Mouse (Mus musculus) 416B (cell line): Measurements from ENCODE around the gene Lmbr1l.
A peak's percentile ranks its signal among the peaks of the same experiment; 100 is the strongest.

Experiments used
- DNase-seq: peaks from one replicate; pipeline ENCODE4 v3.0.0; 2011; ENCODE audit warnings: low read depth

Gene Lmbr1l

GRCm38 (mm10) chr15:98895635-98896589 is 22.1 kb downstream of the Lmbr1l start:
- DNase-seq, result no peak

DNA sequence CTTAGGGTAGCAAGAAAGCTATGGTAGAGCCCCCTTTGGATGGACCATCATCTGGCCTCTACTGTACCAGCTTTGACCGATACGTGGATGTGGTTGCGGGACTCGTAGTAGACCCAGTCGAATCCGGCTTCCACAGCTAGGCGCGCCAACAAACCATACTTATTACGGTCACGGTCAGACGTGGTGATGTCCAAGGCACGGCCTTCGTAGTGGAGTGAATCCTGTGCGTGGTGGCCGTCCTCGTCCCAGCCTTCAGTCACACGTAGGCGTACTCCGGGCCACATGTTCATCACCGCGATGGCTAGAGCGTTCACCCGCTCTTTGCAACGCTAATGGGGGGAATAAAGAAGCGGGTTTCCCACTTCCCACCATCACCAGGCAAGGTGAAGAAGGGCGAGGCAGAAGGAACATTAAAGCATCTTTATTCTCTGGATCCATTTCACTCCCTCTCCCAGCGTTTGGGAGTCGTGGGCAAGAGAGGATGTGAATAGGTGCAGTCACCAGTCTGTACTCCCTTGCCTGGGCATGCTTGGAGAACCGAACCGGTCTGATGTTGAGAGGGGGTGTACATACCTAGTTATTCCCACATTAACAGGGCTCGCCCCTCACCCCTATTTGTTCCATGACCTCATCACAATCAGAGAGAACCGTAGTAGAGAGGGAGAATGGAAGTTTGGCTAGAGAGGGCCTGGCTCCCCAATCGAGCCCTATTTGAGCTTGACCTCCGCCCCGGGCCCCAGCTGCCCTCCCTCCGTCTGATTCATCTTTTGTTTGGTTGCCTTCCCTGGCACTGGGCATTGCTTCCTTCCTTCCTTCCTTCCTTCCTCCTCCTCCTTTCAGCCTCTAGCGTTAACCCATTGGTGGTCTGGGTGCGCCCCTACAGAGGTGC is 23.0 kb downstream of the Lmbr1l start:
- no peak for DNase-seq

- no peak for DNase-seq
Observed at GRCm38 (mm10) chr15:98893940-98894745, 23.9 kb downstream of the Lmbr1l start, which contains the start of gene Rhebl1. Gene Rhebl1 (minus strand): TSS chr15:98894540.

DNA sequence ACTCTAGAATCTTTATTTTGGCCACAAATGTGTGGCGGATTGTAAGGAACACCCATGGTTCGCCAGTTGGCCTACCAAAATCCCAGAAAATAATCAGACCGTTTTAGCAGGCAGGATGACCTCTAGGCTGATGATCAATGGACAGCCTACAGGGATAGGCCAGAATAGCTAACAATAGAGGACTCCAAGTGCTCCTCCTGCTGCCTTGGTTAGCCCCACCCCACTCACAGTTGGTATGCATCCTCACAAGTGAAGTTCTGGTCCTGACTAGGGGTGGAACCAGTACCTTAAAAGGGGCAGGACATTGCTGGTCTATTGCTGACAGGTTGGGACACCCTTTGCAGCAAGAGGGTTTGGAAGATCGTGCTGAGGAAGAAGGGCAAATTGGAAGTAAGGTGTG is 25.0 kb downstream of the Lmbr1l start:
- no peak for DNase-seq

GRCm38 (mm10) chr15:98891907-98892606 is 26.0 kb downstream of the Lmbr1l start:
- DNase-seq, result peak; percentile 93

- DNase-seq, result no peak
Observed at GRCm38 (mm10) chr15:98891198-98891742, 26.8 kb downstream of the Lmbr1l start.

GRCm38 (mm10) chr15:98887526-98887925 is 30.5 kb downstream of the Lmbr1l start:
- DNase-seq, result no peak

GRCm38 (mm10) chr15:98886667-98887387 is 31.2 kb downstream of the Lmbr1l start:
- no peak for DNase-seq

- DNase-seq, result no peak
Observed at GRCm38 (mm10) chr15:98884106-98884505, 33.9 kb downstream of the Lmbr1l start.

DNA sequence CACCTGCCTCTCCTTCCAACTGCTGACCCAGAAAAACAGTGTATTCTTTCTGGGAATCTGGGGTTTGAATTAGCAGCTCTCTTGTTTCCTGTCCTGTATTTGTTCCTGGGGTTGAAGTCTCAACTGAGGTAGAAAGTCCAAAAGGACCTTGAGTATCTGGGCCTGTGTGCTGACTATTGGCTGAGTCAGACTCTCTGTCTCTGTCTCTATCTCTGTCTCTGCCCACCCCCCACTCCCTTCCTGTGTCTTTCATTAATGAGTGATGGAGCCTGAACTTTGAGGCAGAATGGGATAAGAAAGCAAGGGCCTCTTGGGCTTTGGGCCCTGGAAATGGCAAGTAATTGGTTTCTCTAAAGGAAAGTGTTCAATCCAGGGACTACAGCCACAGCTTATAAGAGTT is 34.4 kb downstream of the Lmbr1l start:
- DNase-seq, result no peak

- no peak for DNase-seq
Observed at GRCm38 (mm10) chr15:98881656-98882008, 36.4 kb downstream of the Lmbr1l start.

DNA sequence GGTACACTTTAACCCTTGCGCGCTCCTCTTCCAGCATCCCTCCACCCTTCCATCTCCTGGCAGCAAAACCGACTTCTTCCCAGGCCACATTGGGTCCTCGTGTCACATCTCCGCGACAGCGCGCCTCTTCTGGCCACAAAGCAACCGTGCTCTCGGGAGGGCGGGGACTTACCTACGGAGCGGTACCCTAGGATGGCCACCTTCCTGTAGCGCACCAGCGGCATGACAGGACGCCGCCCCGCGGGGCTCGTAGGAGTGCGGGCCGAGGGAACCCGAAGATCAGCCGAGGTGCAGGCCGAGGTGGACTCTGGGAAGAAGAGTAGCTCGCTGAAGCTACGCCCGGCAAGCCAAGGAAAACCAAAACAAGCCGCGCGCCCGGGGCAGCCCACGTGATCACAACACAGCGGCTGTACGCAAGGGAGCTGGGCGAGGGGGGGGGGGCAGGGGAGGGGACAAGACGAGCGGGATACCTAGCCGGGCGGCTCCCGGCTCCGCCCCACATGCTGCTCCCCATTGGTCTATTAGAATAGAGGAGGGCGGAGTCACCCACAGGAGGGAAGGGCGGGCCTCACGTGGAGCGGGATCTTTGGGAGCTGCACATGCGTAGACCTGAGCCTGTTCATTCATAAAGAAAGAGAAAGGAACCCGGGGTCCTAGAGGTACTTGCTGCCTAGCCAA is 36.9 kb downstream of the Lmbr1l start:
- DNase-seq, result peak; percentile 99

GRCm38 (mm10) chr15:98877331-98877730 is 40.7 kb downstream of the Lmbr1l start:
- peak; percentile 87 for DNase-seq

- peak; percentile 96 for DNase-seq
Observed at GRCm38 (mm10) chr15:98871916-98872888, 45.8 kb downstream of the Lmbr1l start.

DNA sequence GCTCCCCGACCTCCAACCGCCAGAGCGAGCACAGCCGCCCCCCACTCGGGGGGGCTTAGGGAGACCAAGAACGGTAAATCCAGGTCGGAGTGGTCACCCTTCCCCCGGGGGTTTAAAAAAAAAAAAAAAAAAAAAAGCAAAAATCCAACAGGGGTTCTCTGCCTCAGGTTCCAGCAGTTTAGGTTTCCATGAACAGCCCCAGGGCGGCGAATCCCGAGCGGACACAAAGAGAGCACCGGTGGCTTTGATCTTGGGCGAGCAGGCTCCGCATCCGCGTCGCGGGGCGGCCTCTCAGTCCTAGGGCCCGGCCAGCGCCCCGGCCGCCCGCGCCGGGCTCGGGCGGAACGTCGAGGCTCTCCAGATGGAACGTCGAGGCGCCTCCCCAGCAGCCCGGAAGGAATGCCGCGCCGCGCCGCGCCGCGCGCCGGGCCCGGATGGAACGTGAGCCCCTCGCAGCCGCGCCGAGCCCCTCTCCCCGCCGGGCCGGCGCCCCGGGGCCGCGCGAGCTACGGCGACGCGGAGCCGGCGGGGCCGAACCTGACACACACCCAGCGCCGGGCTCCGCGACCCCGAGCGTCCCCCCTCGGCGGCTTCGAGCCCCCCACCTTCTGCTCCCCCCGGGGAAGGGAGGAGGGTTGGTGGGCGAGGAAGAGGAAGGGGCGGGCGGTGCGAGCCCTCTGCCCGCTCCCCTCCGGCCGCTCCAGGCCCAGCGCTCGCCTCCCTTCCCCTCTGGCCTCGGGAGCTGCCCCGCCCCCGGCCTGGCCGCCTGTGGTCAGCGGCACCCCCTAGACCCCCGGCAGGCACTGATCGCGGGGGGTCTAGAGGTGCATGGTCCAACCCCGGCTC is 46.7 kb downstream of the Lmbr1l start, which contains the start of gene Kmt2d:
Kmt2d (minus strand) TSS at position 135 of the 846 bp plus-strand sequence.
- peak; percentile 17 for DNase-seq

- DNase-seq, result no peak
Observed at GRCm38 (mm10) chr15:98870179-98871069, 47.6 kb downstream of the Lmbr1l start.
